Mouse (Mus musculus) heart, embryonic 11.5 days (tissue): ENCODE results near the gene Arl15. TPM values are rescaled to one million over a fixed set of nuclear protein-coding genes. Genes with fewer than 3 reads are reported as not detected.

Source experiments
- ATAC-seq: fragments of 200-750 bp; cut with Nextera tagmentation; replicated peaks from 2 replicates; pipeline ENCODE4 v1.8.0; 2017; ENCODE audit warnings: moderate library complexity; ENCODE audit not compliant: insufficient number of reproducible peaks, low FRiP score, low TSS enrichment
- H3K27ac ChIP-seq: fragments of 300-500 bp; sonication (generic); 2 replicates; pipeline ENCODE4 v1.5.1; 2014; ENCODE audit warnings: mild to moderate bottlenecking, low read depth, low read length
- H3K27me3 ChIP-seq: fragments of 300-500 bp; sonication (generic); 2 replicates; pipeline ENCODE4 v1.6.1; 2014; ENCODE audit warnings: mild to moderate bottlenecking, low read length, mixed read lengths; ENCODE audit not compliant: control insufficient read depth, insufficient read depth
- H3K36me3 ChIP-seq: fragments of 300-500 bp; sonication (generic); 2 replicates; pipeline ENCODE4 v1.6.1; 2014; ENCODE audit warnings: mild to moderate bottlenecking, low read length, moderate library complexity, mixed read lengths; ENCODE audit not compliant: control insufficient read depth, insufficient read depth
- H3K4me1 ChIP-seq: fragments of 300-500 bp; sonication (generic); 2 replicates; pipeline ENCODE4 v1.6.1; 2014; ENCODE audit warnings: low read length; ENCODE audit not compliant: control insufficient read depth, insufficient read depth
- H3K4me2 ChIP-seq: fragments of 300-500 bp; sonication (generic); 2 replicates; pipeline ENCODE4 v1.6.1; 2014; ENCODE audit warnings: mild to moderate bottlenecking, moderate library complexity
- H3K4me3 ChIP-seq: fragments of 300-500 bp; sonication (generic); 2 replicates; pipeline ENCODE4 v1.5.1; 2014; ENCODE audit warnings: low read depth, low read length
- H3K9ac ChIP-seq: fragments of 300-500 bp; sonication (generic); 2 replicates; pipeline ENCODE4 v1.6.1; 2014; ENCODE audit warnings: mild to moderate bottlenecking, low read depth, low read length, moderate library complexity
- H3K9me3 ChIP-seq: fragments of 300-500 bp; sonication (generic); replicated peaks from 2 replicates; pipeline ENCODE4 v1.6.1; 2016; ENCODE audit warnings: low read length; ENCODE audit not compliant: control insufficient read depth
- WGBS: fragments of 180-500 bp; shearing (Covaris S2); extraction: QIAGEN DNeasy Blood & Tissue Kit; methylation state at CpG from one replicate; pipeline ENCODE4 v1.1.7; 2014; ENCODE audit not compliant: insufficient replicate concordance; 5-methylcytosine and 5-hydroxymethylcytosine counted together
- polyA plus RNA-seq: library from polyadenylated mRNA; unstranded; fragments of >200 nt; fragmentation: Nextera tagmentation; extraction: Ambion mirVana; gene quantifications from 2 replicates; pipeline ENCODE4 v1.2.1, GENCODE M21; 2014

The Arl15 gene
- 9.4 and 10.1 TPM in 2 replicates for polyA plus RNA-seq

DNA sequence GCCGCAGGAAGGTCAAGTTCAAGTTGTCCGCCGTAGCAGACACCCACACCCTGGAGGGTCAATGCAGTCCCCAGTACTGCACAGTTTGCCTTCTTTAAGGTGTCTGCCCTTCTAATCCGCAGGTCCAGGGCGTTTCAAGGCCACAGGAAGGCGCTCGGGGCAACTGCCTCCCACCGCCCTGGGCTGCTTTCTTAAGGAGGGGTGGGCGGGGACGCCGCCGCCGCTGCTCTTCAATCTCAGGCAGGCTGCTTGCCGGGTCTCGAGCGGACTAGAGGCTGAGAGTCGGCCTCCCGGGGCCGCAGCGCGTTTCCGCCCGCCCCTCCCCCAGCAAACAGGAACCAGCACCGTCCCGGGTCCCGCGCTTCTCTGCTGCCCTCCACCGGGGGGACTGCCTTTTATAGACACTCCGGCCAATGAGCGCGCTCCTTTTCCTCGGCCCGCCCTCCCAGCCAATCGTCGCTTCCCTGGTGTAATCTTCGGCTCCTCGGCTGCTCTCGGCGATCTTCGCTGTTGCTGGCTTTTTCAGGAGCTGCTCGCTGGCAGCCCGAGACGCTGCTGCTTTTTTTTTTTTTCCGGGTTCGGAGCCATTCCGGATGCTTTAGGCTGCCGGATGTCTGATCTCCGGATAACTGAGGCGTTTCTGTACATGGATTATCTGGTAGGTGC, at the start of gene Arl15:
Arl15 (plus strand) TSS at position 467 of the 666 bp plus-strand sequence.
- Histone ChIP-seq H3K27me3 (no peaks in the 10 kb centered on the region), H3K9ac (peak within 1 kb of the TSS; percentile 93), H3K9me3 (no peaks in the 10 kb centered on the region), H3K27ac (peak within 1 kb of the TSS; percentile 93), H3K4me2 (peak within 1 kb of the TSS; percentile 87), H3K4me3 (peak within 1 kb of the TSS; percentile 91), H3K4me1 (peaks cover 22% of the 10 kb centered on the region), H3K36me3 (no peaks in the 10 kb centered on the region)
- ATAC-seq = peak; percentile 99
- under 1% methylated on average over 49 of the region's 49 CpGs for WGBS

- no peak overlapping the region for H3K9ac ChIP-seq
- no peaks in the 10 kb centered on the region for H3K36me3 ChIP-seq
- H3K4me3 ChIP-seq = no peak overlapping the region
- no peaks in the 10 kb centered on the region for H3K4me1 ChIP-seq
- no peak overlapping the region for H3K27ac ChIP-seq
- H3K27me3 ChIP-seq = no peaks in the 10 kb centered on the region
- 60% methylated on average over 2 of the region's 2 CpGs for WGBS
- H3K9me3 ChIP-seq = no peaks in the 10 kb centered on the region
- H3K4me2 ChIP-seq = no peak overlapping the region
- ATAC-seq = no peak
Measured at GRCm38 (mm10) chr13:113745301-113745700, 49.0 kb upstream of the Arl15 start.

- H3K4me3 ChIP-seq = no peak overlapping the region
- no peaks in the 10 kb centered on the region for H3K4me1 ChIP-seq
- 64% methylated on average over 5 of the region's 5 CpGs for WGBS
- no peaks in the 10 kb centered on the region for H3K36me3 ChIP-seq
- H3K4me2 ChIP-seq = no peak overlapping the region
- no peak overlapping the region for H3K9ac ChIP-seq
- no peak for ATAC-seq
- H3K9me3 ChIP-seq = no peaks in the 10 kb centered on the region
- no peak overlapping the region for H3K27ac ChIP-seq
- H3K27me3 ChIP-seq = no peaks in the 10 kb centered on the region
Measured at GRCm38 (mm10) chr13:113750766-113751165, 43.5 kb upstream of the Arl15 start.

DNA sequence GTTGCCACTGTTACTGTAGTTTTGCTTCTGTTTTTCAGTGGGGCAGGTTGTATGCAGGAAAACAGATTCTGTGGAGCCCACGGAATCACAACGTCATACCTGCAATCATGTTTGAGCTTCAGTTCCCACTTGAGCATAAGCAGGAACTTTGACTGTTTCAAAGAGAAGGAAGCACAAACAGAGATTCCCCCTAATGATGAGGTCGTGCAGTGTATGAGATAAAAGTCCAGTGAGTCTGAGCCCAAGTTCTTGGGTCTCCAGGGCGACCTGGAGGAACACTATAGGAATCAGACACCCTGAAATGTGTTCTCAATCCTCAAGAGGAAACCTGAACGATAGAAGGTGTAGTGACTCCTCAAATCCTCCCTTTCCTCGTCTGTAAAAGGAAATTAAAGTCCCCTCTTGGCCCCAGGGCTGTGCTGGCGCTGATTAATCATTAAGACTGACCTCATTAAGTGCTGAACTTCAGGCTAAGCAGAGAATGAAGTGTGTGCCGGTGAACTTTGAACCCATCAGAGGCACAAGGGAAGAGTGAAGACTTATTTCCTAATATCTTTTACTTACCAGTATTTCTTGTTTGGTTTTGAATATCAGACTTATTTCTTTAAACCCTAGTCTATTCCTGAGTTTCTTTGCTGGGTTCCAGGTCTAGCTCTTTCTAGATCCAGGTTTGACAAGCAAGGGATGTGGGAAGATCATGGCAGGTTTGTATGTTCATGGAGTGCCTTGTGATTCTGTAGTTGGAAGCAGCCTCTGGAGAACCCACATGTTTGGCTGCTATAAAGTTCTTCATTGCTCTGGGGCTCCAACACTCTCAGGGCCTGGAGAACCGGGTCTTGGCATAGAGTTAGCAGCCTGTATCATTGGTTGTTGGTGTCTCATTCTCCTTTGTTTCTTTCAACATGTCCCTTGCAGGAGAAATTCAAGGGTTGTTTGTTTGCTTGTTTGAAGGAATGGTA, 39.3 kb upstream of the Arl15 start:
- Histone ChIP-seq H3K4me2 (no peak overlapping the region), H3K36me3 (no peaks in the 10 kb centered on the region), H3K27ac (no peak overlapping the region), H3K9ac (no peak overlapping the region), H3K9me3 (no peaks in the 10 kb centered on the region), H3K27me3 (no peaks in the 10 kb centered on the region), H3K4me1 (no peaks in the 10 kb centered on the region), H3K4me3 (no peak overlapping the region)
- WGBS = 68% methylated on average over 9 of the region's 9 CpGs
- no peak for ATAC-seq

DNA sequence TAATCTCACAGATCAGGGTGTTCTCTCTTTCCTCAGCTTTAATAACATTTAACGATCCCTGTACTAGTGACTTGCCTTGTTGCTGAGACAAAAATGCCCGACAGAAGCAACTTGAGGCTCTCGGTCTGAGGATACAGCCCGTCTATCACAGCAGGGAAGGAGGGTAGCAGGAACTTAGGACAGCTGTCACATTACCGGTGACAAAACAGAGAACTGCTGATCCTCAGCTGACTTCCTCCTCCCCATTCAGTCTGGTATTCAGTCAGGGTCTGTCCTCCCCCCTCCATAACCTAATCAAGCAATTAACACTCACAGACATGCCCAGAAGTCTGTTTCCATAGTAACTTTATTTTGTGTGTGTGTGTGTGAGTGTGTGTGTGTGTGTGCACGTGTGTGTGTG, 38.5 kb upstream of the Arl15 start:
- no peak overlapping the region for H3K4me3 ChIP-seq
- no peak overlapping the region for H3K9ac ChIP-seq
- ATAC-seq = no peak
- H3K9me3 ChIP-seq = no peaks in the 10 kb centered on the region
- no peak overlapping the region for H3K27ac ChIP-seq
- H3K4me2 ChIP-seq = no peak overlapping the region
- 34% methylated on average over 6 of the region's 6 CpGs for WGBS
- no peaks in the 10 kb centered on the region for H3K36me3 ChIP-seq
- no peaks in the 10 kb centered on the region for H3K4me1 ChIP-seq
- no peaks in the 10 kb centered on the region for H3K27me3 ChIP-seq

DNA sequence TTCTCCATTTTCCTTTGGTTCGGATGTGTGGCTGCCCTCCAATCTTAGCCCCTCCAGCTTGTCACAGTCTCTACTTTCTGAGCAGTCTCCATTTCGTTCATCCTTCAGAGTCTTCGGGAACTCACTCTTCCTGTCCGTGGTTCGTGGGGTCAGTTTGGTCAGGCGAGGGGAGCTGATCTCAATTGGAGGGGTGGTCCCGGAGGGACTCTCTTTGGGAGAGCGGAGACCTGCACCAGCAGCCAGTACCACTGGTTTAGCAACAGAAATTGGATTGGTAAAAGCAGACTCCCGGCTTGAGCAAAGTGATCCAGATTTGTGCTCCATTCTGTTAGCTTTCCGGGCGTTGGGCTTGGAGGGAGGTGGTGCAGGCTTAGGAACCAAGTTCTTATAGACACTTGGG, 32.6 kb upstream of the Arl15 start:
- Histone ChIP-seq H3K4me3 (no peak overlapping the region), H3K9ac (no peak overlapping the region), H3K27ac (no peak overlapping the region), H3K27me3 (no peaks in the 10 kb centered on the region), H3K4me1 (no peaks in the 10 kb centered on the region), H3K9me3 (no peaks in the 10 kb centered on the region), H3K36me3 (no peaks in the 10 kb centered on the region), H3K4me2 (no peak overlapping the region)
- no peak for ATAC-seq
- WGBS = 89% methylated on average over 11 of the region's 11 CpGs

DNA sequence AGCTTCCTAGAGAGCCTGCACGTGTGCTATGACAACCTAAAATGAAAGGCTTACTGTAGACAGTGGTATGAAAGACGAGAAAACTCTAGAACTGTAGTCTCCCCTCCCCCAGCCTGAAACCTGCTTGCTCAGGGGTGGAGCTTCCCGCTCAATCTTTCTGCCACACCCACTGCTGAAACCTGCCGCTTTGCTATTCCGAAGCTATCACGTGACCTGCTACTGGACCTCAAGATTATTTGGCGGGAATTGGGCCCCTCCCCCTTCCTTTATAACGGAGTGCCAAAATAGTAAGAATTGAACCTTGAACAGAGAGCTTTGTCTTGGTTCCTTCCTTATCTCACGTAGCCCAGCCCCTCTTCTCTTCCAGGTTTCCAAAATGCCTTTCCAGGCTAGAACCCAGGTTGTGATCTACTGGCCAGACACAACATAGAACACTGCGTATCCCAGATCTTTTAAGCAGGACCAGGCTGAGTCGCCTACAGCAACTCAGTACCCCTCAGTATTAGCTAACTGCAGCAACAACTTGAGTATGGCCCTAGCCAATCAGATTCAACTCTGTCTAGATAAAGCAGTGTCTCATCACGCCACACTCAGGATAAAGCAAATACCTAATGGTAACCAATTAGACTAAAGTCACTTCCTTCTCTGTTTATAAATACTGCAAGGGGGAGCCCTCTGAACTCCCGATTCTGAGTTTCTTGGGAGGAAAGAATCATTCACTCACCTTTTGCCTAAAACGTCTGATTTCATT, 31.4 kb upstream of the Arl15 start:
- ATAC-seq = no peak
- no peaks in the 10 kb centered on the region for H3K9me3 ChIP-seq
- no peak overlapping the region for H3K4me3 ChIP-seq
- no peaks in the 10 kb centered on the region for H3K36me3 ChIP-seq
- no peaks in the 10 kb centered on the region for H3K27me3 ChIP-seq
- WGBS = 68% methylated on average over 14 of the region's 14 CpGs
- no peak overlapping the region for H3K9ac ChIP-seq
- no peak overlapping the region for H3K27ac ChIP-seq
- no peaks in the 10 kb centered on the region for H3K4me1 ChIP-seq
- no peak overlapping the region for H3K4me2 ChIP-seq

GRCm38 (mm10) chr13:113765411-113765810, 28.9 kb upstream of the Arl15 start:
- no peak for ATAC-seq
- Histone ChIP-seq H3K27ac (no peak overlapping the region), H3K9ac (no peak overlapping the region), H3K36me3 (no peaks in the 10 kb centered on the region), H3K27me3 (no peaks in the 10 kb centered on the region), H3K4me1 (no peaks in the 10 kb centered on the region), H3K4me3 (no peak overlapping the region), H3K9me3 (no peaks in the 10 kb centered on the region), H3K4me2 (no peak overlapping the region)
- WGBS = 60% methylated on average over 3 of the region's 3 CpGs
